In the genomic region with DNA sequence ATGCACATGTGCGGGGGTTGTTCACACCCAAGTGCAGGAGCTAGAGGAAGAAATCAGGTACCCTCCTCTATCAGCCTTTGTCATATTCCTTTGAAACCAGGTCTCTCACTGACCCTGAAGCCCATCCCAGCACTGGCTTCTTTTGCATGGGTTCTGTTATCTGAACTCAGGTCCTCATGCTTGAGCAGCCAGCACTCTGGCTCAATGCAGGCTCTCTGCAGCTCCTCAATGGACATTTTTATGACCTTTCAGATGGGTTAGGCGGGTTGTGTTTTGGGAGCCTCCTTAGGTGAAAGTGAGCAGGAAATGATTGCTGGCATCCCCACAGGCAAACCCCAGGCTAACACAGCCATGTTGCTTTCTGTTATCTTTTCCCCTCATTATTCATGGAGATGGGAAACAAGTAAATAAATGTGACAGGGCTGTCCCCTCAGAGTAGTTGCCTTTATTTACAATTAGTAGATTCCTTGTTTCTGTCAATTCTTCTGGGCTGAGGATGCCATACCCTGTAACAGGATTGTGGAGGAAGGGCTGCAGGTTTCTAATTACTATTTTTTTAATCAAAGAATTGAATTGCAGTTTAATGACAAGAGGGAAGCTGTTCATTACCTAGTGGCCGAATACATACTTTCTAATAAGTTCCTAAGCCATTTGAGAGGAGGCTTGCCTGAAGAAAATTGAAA, we compare ENCODE assay signal across 12 mouse cellular contexts.
DNase-seq lines count a peak whose midpoint lies in the region; ATAC-seq and TF ChIP-seq lines count a peak whose summit lies in the region.
"Had no signal": no experiment of that assay in that cellular context is flagged by ENCODE, and none has a peak within 500 bp of the region (broad histone marks: within the 10 kb centered on the region; RNA-seq: fewer than 3 reads in every experiment).

No protein-coding gene starts in this region.

- H3K9ac ChIP-seq in kidney, embryonic 15.5 days, result no peak overlapping the region
- no peak overlapping the region for H3K9ac ChIP-seq in MEL (ENCODE audit: control insufficient read depth, low read depth, low read length, poor library complexity, severe bottlenecking)
- no peak overlapping the region for H3K9ac ChIP-seq in forebrain, embryonic 16.5 days (replicated peaks; ENCODE audit: low read depth, low read length)
- H3K9ac ChIP-seq in midbrain, embryonic 13.5 days (replicated peaks), result no peak overlapping the region
- H3K9ac ChIP-seq: embryonic facial prominence, embryonic 15.5 days had no signal

- no peak overlapping the region for H3K27ac ChIP-seq in kidney, embryonic 15.5 days
- H3K27ac ChIP-seq in MEL (ENCODE audit: control insufficient read depth, low read depth, low read length), result no peak overlapping the region
- H3K27ac ChIP-seq in forebrain, embryonic 16.5 days (ENCODE audit: low read length), result peak overlapping the region; percentile 92
- peak overlapping the region; percentile 91 for H3K27ac ChIP-seq in midbrain, embryonic 13.5 days
- H3K27ac ChIP-seq: embryonic facial prominence, embryonic 15.5 days had no signal

- no peaks in the 10 kb centered on the region for H3K79me2 ChIP-seq in MEL (ENCODE audit: control insufficient read depth, insufficient read depth, low read length, poor library complexity)

- no peak for DNase-seq in kidney, postnatal 10 days
- DNase-seq in MEL (ENCODE audit: low read depth, low spot score), result peak; percentile 2
- DNase-seq in frontal cortex, postnatal 25 days (ENCODE audit: low spot score in 2 of 2), result no peak
- DNase-seq in cerebellum, postnatal 4 days (ENCODE audit: low spot score in 2 of 2), result no peak
- no peak for DNase-seq in thymus, postnatal 14 days
- DNase-seq: adrenal gland, adult 2 months; gastrocnemius, postnatal 10 days had no signal

- H3K4me1 ChIP-seq in kidney, embryonic 15.5 days, result peaks cover 10% of the 10 kb centered on the region
- H3K4me1 ChIP-seq in MEL (ENCODE audit: control insufficient read depth in 1 of 2, insufficient read depth in 2 of 2, low read length in 2 of 2), result peaks cover 2 to 5% of the 10 kb centered on the region in 2 experiments
- H3K4me1 ChIP-seq in forebrain, embryonic 16.5 days (replicated peaks; ENCODE audit: control insufficient read depth, insufficient read depth, low read length), result peaks cover 19% of the 10 kb centered on the region
- H3K4me1 ChIP-seq in midbrain, embryonic 13.5 days (replicated peaks), result peaks cover 16% of the 10 kb centered on the region

- no peak overlapping the region for H3K4me3 ChIP-seq in kidney, embryonic 15.5 days (replicated peaks)
- no peak overlapping the region; a peak in 1 of 4 replicates for H3K4me3 ChIP-seq in MEL (ENCODE audit: control insufficient read depth in 1 of 2, insufficient read depth in 1 of 2, low read depth in 2 of 2, low read length in 2 of 2)
- H3K4me3 ChIP-seq in forebrain, embryonic 16.5 days (replicated peaks; ENCODE audit: low read length), result no peak overlapping the region
- H3K4me3 ChIP-seq in midbrain, embryonic 13.5 days (replicated peaks), result no peak overlapping the region
- H3K4me3 ChIP-seq: embryonic facial prominence, embryonic 15.5 days had no signal

- peak; percentile 76; the same call in 1 of the 2 replicates for ATAC-seq in kidney, embryonic 15.5 days (replicated peaks; ENCODE audit: low FRiP score)
- peak; percentile 3 for ATAC-seq in forebrain, embryonic 16.5 days
- ATAC-seq in midbrain, embryonic 13.5 days, result peak; percentile 34
- ATAC-seq: Patski had no signal

- no peak for TF ChIP-seq POLR2A in MEL (IDR thresholded peaks at IDR 0.05; ENCODE audit: control insufficient read depth in 1 of 2, insufficient read depth in 1 of 2, low read depth in 1 of 2, low read length in 2 of 2, poor library complexity in 1 of 2)

- H3K36me3 ChIP-seq in kidney, embryonic 15.5 days, result no peaks in the 10 kb centered on the region
- peaks cover 0 to 9% of the 10 kb centered on the region in 2 experiments; a peak in 2 of 4 replicates for H3K36me3 ChIP-seq in MEL (ENCODE audit: control insufficient read depth in 1 of 2, insufficient read depth in 2 of 2, low read length in 2 of 2)
- no peaks in the 10 kb centered on the region for H3K36me3 ChIP-seq in forebrain, embryonic 16.5 days (ENCODE audit: control insufficient read depth, insufficient read depth)
- no peaks in the 10 kb centered on the region for H3K36me3 ChIP-seq in midbrain, embryonic 13.5 days
- H3K36me3 ChIP-seq: embryonic facial prominence, embryonic 15.5 days had no signal

- TF ChIP-seq EP300 in MEL (IDR thresholded peaks at IDR 0.05; ENCODE audit: low read depth in 1 of 2, low read length in 2 of 2), result no peak

- TF ChIP-seq RAD21 in MEL (IDR thresholded peaks at IDR 0.05; ENCODE audit: low read depth, low read length), result no peak

- H3K4me2 ChIP-seq in kidney, embryonic 15.5 days, result peak overlapping the region; percentile 10; the same call in 1 of the 2 replicates
- no peak overlapping the region for H3K4me2 ChIP-seq in forebrain, embryonic 16.5 days (ENCODE audit: low read length)
- peak overlapping the region; percentile 31 for H3K4me2 ChIP-seq in midbrain, embryonic 13.5 days (replicated peaks)
- H3K4me2 ChIP-seq: embryonic facial prominence, embryonic 15.5 days had no signal

- no peaks in the 10 kb centered on the region for H3K9me3 ChIP-seq in kidney, embryonic 15.5 days (replicated peaks)
- no peaks in the 10 kb centered on the region for H3K9me3 ChIP-seq in MEL (replicated peaks; ENCODE audit: insufficient read depth, low read length)
- no peaks in the 10 kb centered on the region for H3K9me3 ChIP-seq in forebrain, embryonic 16.5 days (ENCODE audit: control insufficient read depth, low read length)
- no peaks in the 10 kb centered on the region for H3K9me3 ChIP-seq in midbrain, embryonic 13.5 days
- H3K9me3 ChIP-seq: embryonic facial prominence, embryonic 15.5 days had no signal

- WGBS in kidney, embryonic 15.5 days, result 41% methylated on average over 3 of the region's 3 CpGs
- WGBS in forebrain, embryonic 16.5 days, result 30% methylated on average over 3 of the region's 3 CpGs
- WGBS in midbrain, embryonic 13.5 days, result 33% methylated on average over 3 of the region's 3 CpGs

- H3K27me3 ChIP-seq in kidney, embryonic 15.5 days, result peaks cover 15% of the 10 kb centered on the region; the same call in 1 of the 2 replicates
- no peaks in the 10 kb centered on the region for H3K27me3 ChIP-seq in MEL (ENCODE audit: control insufficient read depth in 1 of 2, insufficient read depth in 2 of 2, low read length in 2 of 2)
- H3K27me3 ChIP-seq in forebrain, embryonic 16.5 days (replicated peaks; ENCODE audit: control insufficient read depth, insufficient read depth, low read length), result no peaks in the 10 kb centered on the region
- H3K27me3 ChIP-seq in midbrain, embryonic 13.5 days, result peaks cover 13% of the 10 kb centered on the region; the same call in 1 of the 2 replicates
- H3K27me3 ChIP-seq: embryonic facial prominence, embryonic 15.5 days had no signal

- TF ChIP-seq CTCF in MEL (IDR thresholded peaks at IDR 0.05 in 2 of 3, conservative IDR thresholded peaks at IDR 0.05 in 1 of 3; ENCODE audit: control insufficient read depth in 1 of 3, insufficient read depth in 1 of 3, low read depth in 2 of 3, low read length in 3 of 3, poor library complexity in 1 of 3, severe bottlenecking in 1 of 3), result no peak

TF ChIP-seq in MEL, 35 proteins besides CTCF, POLR2A, EP300 and RAD21:
- TF ChIP-seq GABPA (IDR thresholded peaks at IDR 0.05; ENCODE audit: low read depth, low read length) (no peak), ZNF384 (IDR thresholded peaks at IDR 0.05; ENCODE audit: low read depth, low read length) (no peak), TCF12 (IDR thresholded peaks at IDR 0.05; ENCODE audit: low read depth, low read length) (no peak), NRF1 (IDR thresholded peaks at IDR 0.05; ENCODE audit: insufficient read depth, low read depth, low read length, poor library complexity, severe bottlenecking) (no peak), ZMIZ1 (IDR thresholded peaks at IDR 0.05; ENCODE audit: low read depth, low read length) (no peak), POLR2AphosphoS5 (IDR thresholded peaks at IDR 0.05; ENCODE audit: borderline replicate concordance, low read depth, low read length) (no peak), POLR2AphosphoS2 (IDR thresholded peaks at IDR 0.05; ENCODE audit: low read length) (no peak)
TF ChIP-seq in MEL: peak in this region for 0.

Comparison
In these comparisons a context has a peak if more than half of its experiments do, and no peak if none do; other contexts are left out.
1. ATAC-seq: peak in every context shown above with its lines; median percentile 76 in kidney, embryonic 15.5 days; 34 in midbrain, embryonic 13.5 days; 3 in forebrain, embryonic 16.5 days.
2. H3K27ac ChIP-seq: peak in forebrain, embryonic 16.5 days (single experiment) and midbrain, embryonic 13.5 days (single experiment); none in kidney, embryonic 15.5 days (single experiment) and MEL (single experiment).